Mouse (Mus musculus) cerebellum, adult 11-12 months (tissue): Measurements from ENCODE around the gene Klhdc9.
A peak's percentile ranks its signal among the peaks of the same experiment; 100 is the strongest.
"Not testable (repeated sequence)": the region's sequence is repeated elsewhere in the genome, so short reads cannot be mapped to it uniquely, and the experiment has no call there.

ENCODE experiments used
- DNase-seq: peaks from one replicate; pipeline ENCODE4 v3.0.0; 2022

Gene Klhdc9

DNA sequence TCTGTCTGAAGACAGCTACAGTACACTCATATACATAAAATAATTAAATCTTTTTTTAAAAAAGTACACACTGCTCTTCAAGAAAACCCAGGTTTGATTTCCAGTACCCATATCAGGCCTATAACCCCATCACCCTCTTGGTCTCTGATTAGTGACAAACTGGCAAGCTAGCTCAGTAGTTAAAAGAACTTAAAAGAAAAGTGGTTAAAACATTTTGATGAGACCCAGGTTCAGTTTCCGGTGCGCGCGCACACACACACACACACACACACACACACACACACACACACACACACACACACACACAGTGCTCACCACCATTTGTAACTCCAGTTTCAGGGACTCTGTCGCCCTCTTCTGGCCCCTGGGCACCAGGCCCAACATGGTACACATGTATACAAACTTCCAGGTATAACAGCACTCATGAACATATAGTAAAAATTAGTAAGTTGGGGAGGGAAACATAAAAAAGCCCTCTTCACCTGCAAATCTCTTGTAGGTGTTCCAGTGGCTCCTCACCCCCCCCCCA, 4.7 kb downstream of the Klhdc9 start:
- no peak for DNase-seq

DNA sequence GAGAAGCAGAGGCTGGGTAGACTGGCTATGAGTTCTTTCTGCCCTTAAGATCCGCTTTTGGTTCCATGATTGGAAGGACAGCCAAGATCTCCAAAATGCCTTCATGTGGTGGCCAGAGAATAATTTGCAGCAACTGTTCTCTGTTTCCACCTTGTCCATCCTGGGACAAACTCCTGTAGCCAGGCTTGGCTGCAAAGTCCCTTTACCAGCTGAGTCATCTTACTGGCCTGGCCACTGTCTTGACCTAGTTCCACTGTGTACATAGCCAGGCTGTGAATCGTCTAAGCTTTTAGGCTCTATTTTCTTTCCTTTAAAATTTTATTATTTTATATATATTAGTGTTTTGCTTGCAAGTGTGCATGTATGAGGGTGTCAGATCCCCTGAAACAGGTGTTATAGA, 11.4 kb downstream of the Klhdc9 start:
- DNase-seq, result no peak

DNA sequence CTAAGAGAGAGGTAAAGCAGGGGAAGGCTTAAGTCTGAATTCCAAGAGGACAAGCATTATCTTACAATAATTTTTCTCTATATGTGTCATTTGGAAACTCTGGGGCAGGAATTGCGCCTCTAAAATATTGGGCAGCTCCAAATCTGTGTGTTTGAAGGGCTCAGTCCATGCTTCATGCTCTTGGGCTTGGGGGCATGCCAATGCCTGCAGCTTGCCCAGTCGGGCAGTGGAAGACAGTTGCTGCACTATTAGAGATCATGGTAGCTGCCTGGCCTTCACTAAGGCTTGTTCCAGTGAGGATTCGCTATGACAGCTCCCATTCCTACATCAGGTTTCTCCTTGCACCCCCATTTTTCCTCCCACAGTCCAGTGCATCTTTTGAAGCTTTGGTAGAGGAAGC, 11.9 kb downstream of the Klhdc9 start:
- no peak for DNase-seq

DNA sequence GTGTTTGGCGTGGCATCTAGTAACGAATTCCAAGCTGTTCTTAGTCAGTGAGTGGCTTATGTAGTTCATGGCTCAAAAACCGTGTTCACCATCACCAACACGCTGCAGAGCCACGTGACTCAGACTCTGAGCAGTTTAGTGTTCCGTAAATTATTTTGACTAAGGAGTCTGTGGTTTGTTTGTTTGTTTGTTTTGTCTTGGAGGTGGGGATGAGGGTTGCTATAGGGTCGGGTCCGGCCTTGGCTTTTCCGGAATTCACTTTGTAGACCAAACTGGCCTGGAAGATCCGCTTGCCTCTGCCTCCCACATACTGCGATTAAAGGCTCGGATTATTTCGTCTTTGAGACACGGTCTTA, 14.5 kb downstream of the Klhdc9 start:
- DNase-seq, result no peak

DNA sequence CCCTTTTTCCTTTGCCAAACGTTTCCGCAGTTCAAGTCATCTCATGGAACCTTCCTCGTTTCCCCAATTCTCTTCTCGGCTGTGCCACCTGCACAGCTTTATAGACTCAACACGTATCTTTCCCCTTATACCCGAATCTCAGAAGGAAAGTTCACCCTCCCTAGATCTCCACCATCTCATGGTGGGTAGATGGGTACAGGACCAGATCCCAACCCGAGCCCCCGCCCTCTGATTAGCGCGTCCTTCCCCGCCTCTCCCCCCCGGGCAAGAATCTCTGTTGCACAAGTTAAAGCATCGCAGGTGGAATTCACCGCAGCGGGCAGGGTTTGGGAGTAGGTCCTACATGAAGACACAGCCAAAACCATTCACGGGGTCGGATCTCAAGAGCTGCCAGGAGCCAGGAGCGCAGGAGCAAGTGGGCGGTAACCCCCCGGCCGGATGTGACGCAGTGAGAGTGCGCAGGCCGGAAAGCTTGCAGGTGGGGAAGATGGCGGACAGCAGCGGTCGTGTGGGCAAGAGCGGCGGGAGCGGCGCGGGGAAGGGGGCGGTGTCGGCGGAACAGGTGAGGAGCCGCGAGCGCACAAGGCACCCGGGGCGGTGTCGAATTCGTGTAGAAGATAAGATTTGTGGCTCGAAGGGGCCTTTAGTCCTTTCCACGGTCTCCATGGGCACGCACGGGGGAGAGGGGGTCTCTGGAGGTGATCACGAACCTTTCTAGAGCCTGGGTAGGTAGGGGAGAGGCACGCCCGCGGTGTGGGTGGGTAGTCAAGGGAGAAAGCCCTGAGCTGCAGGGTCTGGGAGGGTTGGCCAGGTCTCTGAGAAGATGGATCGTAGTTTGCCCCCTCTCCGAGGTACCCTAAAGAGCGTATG, 15.1 kb downstream of the Klhdc9 start, which contains the start of the genes Nit1 and Pfdn2:
TSS of gene Nit1 (minus strand) at position 422 of the 870 bp plus-strand sequence.
TSS of gene Pfdn2 (plus strand) at position 446 of the 870 bp plus-strand sequence.
- peak; percentile 88 for DNase-seq

DNA sequence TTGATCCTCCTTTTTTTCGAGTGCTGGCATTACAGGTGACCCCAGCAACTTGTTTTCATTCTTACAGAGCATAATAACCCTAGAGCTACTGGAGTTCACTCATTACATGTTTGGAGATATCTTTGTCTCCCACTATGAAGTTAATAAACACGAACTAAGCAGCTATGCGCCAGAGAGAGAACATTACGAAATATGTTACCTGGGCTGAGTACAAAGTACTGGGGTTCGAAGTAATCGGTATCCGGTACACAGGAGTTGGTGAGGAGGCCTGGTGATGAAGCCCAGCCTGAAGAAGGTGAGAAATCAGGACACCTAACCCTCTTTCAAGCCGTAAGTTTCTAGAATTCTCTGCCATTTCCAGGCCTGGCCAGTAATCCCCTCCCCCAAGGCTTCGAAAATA, 15.9 kb downstream of the Klhdc9 start:
- DNase-seq, result no peak

DNA sequence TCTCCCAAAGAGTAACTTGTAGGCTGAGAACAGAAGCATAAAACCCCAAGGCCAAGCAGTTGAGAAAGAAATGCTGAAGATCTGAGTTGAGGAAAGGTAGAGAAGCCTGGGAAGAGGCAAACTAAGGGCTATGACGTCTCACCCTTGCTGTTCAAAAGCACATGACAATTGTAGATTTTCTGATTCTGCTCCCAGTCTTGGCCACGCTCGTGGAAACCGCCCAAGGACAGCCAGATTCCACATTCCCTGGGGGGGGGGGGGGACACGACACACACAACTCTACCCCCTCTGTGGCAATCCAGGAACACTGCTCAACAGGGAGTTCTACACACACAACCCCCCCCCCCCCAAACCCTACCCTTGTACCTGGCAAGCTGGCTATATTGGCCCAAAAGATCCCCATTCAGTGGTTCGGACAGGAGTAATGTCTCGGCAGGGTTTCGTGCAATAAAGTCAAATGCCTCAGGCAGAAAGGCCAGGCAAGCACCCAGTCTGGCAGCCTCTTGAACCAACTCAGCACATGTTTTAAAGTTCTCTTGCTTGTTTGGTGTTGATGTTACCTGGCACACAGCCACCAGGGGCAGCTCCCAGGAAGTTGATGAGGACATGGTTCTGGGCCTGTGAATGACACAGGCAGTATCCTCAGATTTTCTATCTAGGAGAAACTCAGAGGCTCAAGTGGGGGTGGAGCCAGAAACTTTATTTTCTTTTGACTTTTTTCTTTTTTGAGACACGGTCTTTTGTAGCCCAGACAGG, 16.5 kb downstream of the Klhdc9 start:
- DNase-seq, result peak; percentile 53

DNA sequence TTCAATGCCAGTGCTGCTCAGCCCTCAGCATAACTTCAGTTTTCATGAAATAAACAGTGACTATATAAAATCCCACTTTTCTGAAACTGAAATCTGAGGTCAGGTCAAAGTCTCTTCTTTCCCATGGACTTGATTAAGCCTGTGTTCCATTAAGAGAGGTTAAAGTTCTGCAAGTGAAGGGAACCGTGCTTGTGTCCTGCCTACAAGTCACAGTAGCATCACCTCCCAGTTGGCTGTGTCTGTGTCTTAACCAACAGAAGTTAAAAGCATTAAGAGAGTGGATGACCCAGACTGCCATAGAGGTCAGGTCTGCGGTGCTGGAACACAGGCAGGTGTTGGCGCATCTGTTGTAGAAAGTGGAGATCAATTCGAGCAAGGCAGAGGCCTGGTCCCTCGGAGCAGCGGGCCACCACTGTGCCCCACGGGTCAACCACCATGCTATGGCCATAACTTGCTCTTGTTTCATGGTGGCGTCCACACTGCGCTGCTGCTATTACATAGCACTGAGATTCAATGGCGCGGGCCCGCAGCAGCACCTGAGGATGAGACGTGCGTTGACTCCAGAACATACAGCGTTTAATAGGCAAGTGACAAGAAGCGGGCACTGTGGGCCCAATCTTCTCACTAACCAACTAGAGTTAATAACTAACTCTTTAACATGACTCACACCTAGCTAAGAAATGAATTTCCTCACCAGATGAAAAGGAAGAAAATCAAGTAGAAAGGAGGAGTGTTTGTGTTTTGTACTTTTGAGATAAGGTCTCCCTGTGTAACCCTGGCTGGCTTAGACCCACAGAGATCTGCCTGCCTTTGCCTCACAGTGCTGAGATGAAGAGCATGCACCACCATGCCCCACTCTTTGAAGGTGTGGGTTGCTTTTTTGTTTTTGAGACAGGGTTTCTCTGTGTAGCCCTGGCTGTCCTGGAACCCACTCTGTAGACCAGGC, 18.1 kb downstream of the Klhdc9 start:
- DNase-seq, result no peak

DNA sequence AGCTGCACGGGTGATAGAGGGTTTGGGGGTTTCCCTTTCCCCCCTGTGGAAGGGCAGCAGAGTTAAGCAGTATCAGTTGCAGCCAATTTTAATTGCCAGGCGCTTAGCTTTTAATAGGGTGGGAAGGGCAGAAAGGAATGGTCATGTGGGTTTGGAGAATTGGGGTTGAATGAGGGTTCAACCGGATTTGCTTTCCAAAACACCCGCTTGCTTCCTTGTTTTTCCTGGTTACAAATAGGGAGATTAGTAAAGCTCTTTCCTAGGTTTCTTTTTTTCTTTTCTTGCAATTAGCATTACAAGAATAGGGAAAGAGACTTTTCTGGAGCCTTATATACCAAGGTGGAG, 30.4 kb downstream of the Klhdc9 start:
- DNase-seq, result no peak

DNA sequence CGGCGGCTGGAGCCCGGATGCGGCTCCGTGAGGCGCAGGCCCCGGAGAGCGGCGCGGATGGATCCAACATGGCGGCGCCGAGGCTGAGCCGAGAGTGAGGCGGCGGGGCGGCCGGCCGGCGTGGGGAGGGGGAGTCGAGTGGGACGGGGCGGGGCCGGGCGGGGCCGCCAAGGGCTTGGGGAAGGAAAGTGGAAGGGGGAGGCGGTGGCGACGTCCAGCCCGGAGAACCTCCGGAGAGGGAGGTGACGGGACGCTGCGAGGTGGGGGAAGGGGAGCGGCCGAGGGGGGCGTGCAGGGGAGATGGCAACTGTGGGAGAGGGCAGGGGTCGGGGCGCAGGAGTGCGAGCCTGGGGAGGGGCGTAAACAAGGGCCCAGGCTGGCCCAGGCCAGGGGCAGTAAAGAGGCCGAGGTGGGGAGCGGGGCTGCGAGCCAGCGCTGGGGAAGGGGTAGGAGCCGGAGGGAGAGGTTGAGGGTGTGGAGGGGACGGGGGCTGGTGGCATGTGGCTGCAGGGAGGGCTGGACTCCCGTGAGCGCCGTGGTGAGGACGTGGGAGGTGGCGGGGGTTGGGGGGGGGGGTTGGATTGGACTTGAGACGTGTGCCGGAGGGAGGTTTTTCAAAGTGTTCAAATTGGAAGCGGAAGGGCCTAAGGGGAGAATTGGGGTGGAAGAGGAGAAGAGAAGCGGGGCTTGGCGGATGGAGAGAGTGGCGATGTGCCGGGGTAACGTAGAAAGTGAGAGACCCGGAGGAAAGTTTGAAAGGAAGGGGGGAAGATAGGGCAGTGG, 31.0 kb downstream of the Klhdc9 start:
- DNase-seq, result peak; percentile 83

DNA sequence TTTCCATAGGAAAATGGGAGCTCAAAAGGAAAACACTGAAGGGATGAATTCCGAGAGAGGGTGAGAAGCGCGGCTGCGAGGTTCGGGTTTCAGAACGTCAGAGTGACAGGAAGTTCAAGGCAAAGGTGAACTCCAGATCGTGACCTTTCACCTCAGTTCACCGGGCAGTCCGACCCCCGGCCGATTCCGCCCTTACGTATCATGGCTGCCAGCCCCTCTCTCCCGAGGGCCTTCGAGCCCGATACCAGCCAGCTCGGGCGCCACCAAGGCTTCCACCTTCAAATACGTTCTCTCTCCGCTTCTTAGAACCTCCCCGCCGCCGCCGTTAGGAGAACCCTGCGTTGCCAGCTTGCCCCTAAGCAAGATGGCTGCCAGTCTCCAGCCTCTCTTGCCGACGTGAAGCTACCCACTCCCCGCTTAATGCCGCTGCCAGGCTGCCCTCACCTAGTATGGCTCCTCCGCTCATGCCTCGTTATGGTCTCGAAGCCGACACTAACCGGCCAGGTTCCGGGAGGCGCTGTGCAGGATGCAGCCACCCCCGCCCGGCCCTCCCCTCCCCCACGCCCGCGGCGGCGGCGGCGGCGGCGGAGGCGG, 31.7 kb downstream of the Klhdc9 start, which contains the start of gene Dedd:
TSS of gene Dedd (plus strand) at position 307 of the 594 bp plus-strand sequence.
- DNase-seq, result peak; percentile 97

DNA sequence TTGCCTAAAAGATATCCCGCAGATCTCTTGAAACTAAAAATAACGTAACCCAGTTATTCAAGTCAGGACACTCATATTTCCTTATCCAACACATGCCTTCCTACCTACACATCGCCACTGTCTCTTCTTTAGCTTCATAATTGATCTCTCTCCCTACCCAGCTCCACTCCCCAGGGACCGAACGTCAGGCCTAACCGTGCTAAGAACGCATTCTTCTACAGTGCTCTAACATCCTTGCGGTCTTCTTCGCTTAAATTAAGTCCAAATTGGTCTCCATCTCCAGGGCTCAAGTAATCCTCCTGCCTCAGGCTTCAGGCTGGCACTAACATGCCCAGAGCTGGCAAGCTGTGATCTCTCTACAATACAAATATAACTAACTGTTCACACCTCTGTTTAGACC, 32.4 kb downstream of the Klhdc9 start:
- peak; percentile 37 for DNase-seq

DNA sequence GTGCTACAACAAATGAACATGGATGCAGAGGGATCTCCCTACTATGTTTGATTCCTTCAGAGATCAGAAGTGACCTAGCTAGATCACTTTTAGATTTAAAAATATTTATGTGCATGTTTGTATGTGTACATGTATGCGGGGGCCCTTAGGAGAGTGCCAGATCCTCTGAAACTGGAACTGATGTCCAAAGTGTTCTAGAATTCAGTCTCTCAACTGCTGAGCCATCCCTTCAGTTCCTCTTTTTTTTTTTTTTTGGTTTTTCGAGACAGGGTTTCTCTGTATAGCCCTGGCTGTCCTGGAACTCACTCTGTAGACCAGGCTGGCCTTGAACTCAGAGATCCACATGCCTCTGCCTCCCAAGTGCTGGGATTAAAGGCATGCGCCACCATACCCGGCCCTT, 34.0 kb downstream of the Klhdc9 start:
- not testable (repeated sequence) for DNase-seq

DNA sequence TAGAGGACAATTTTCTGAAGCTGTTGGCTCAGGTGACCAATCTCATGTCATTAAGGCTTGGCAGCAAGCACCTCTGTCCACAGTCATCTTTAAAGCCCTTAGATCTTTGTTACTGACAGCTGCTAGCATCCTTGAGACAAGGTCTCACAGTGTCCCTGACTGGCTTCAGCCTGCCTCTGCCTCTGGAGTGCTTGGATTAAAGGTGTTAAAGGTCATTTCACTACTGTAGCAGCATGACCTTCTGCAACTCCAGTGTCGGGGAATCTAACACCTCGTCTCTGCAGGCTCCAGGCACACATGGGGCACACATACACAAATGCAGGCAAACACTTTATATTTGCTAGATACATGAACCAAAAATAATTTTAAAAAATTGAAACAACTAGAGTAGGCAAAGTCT, 35.0 kb downstream of the Klhdc9 start:
- no peak for DNase-seq

DNA sequence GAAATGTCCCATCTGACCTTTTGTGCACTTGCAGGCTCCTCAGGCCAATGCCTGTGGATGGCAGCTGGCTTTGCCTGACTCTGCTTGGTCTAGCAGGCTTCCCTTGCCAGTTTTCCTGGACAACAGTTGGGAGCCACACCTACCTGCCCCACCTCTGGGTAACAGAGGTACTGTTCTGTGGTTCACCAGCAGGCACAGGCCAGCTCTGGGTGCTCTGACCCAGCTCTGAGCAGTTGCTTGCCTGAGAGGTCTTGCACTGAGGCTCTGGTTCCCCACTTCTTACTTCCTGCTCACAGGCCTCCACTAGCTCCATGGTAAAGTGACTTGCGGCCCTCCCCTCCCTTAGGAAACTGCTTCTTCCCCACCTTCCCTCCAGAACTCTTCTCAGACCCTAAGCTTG, 38.6 kb downstream of the Klhdc9 start:
- no peak for DNase-seq

DNA sequence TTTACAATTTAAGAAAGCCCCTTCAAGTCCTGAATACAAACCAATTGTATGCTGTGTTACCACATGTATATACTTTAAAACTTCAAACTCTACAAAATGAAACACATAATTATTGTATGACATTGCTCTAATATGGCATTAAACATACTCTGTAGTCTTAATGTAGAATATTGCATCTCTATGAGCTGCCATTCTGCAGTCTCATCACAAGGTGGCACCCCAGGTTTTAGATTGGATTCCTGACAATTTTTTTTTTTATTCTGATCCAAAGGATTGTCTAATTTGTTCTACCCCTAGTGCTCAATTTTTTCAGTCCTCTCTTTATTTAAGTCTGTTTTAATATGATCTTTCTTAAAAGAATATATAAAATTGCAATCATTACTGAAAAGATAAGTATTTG, 39.2 kb downstream of the Klhdc9 start:
- DNase-seq, result no peak

DNA sequence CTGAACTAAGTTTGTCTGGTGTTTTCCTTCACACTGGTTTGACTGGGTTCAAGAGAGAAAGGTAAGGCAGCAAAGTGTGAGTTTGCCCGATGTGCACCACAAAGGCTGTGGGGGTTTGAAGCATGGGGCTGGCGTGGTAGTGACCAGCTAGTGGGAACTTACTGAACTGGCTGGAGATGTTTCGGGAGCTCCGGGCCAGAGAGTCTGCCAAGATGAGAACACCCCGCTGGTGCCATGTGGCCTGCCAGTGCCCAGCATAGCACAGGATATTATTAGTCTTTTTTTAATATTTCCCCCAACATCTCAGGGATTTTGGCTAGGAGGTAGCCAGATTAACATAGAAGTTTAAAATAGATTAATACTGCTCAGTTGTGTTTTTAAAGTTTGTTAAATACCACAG, 40.4 kb downstream of the Klhdc9 start:
- peak; percentile 81 for DNase-seq

DNA sequence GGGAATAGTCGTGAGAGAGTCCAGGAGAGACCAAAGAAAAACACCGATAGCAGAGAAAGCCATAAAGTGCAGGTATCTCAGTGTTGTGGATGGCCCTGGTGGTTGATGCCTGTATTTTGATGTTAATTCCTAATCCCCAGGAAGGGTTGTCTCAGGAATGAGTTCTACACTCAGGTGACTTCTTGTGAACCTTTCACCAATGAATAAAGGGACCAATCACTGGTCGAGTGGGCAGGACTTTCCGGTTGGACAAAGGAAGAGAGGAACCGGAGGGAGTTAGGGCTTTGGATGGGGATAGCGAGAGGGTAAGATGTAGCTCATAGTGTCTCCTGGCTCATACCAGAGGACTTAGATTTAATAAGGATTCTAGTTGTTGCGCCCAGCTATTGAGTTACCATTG, 40.9 kb downstream of the Klhdc9 start:
- DNase-seq, result no peak

DNA sequence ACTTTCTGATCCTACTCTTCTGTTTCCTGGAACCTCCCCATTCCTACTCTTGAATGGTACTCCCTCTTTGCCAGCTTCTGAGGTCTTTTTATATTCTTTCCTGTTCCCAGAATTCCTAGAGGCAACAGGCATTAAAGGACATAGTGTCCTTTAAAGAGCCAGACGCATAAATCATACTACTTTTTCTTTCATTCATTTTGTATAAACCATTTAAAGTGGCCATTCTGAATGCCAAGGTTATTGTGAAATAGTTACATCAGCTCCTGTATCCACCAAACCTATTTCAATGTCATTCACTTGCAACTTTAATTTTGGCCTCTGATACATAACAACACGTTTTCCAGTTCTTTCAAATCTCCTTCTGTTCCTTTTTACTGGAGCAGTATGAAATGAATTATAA, 51.3 kb downstream of the Klhdc9 start:
- DNase-seq, result no peak
